ENCODE assay signal across 18 mouse cellular contexts in the genomic region with DNA sequence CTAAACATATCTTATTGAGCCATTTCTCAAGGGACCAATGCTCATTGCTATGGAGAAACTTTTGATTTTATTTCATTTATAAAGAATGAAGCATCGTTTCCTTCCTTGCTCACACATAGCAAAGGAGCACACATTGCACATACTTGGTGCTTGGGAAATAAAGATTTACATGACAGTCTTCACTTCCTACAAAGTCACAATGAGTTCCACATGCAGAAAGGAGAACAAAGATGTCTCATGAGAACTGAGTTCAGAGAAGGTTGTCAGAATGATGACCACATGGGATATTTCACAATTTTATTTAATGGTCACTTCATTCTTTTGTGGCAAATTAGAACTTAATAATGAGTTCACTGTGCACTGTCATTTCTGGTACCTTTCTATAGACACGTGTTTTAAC.
"Had no signal": no experiment of that assay in that cellular context is flagged by ENCODE, and none has a peak within 500 bp of the region (broad histone marks: within the 10 kb centered on the region; RNA-seq: fewer than 3 reads in every experiment).

No protein-coding gene starts in this region.

- H3K9me3 ChIP-seq: limb, embryonic 13.5 days; liver, embryonic 13.5 days; megakaryocyte, embryonic 14.5 days; midbrain, embryonic 15.5 days; neural tube, embryonic 13.5 days had no signal

- H3K27me3 ChIP-seq: limb, embryonic 13.5 days; liver, embryonic 13.5 days; megakaryocyte, embryonic 14.5 days; midbrain, embryonic 15.5 days; neural tube, embryonic 13.5 days had no signal

- H3K36me3 ChIP-seq: limb, embryonic 13.5 days; liver, embryonic 13.5 days; midbrain, embryonic 15.5 days; neural tube, embryonic 13.5 days had no signal

- H3K4me3 ChIP-seq: limb, embryonic 13.5 days; liver, embryonic 13.5 days; megakaryocyte, embryonic 14.5 days; midbrain, embryonic 15.5 days; neural tube, embryonic 13.5 days had no signal

- H3K9ac ChIP-seq: limb, embryonic 13.5 days; liver, embryonic 13.5 days; midbrain, embryonic 15.5 days; neural tube, embryonic 13.5 days had no signal

- H3K27ac ChIP-seq: kidney, postnatal 0 days; limb, embryonic 13.5 days; liver, embryonic 13.5 days; midbrain, embryonic 15.5 days; neural tube, embryonic 13.5 days had no signal

- H3K4me1 ChIP-seq: limb, embryonic 13.5 days; liver, embryonic 13.5 days; megakaryocyte, embryonic 14.5 days; midbrain, embryonic 15.5 days; neural tube, embryonic 13.5 days had no signal

- DNase-seq: kidney, adult 8-10 months; kidney, postnatal 36 days; left cerebral cortex, postnatal 4 days; liver, embryonic 13.5 days; lung, adult 18-20 months; right cerebral cortex, adult 18-20 months; right cerebral cortex, postnatal 25 days; thymus, adult 18-20 months; thymus, postnatal 25 days had no signal

- ATAC-seq: hindbrain, embryonic 16.5 days; inflammation-experienced regulatory T-cells, adult 6 months; intestine, postnatal 0 days; midbrain, embryonic 15.5 days had no signal

- H3K4me2 ChIP-seq: limb, embryonic 13.5 days; liver, embryonic 13.5 days; midbrain, embryonic 11.5 days; midbrain, embryonic 15.5 days; neural tube, embryonic 13.5 days had no signal
